Comparison of ENCODE assay signal across 23 mouse cellular contexts in genomic region chr3:68403343-68403742, GRCm38 (mm10).
DNase-seq lines count a peak whose midpoint lies in the region; ATAC-seq lines count a peak whose summit lies in the region.
"Had no signal": no experiment of that assay in that cellular context is flagged by ENCODE, and none has a peak within 500 bp of the region (broad histone marks: within the 10 kb centered on the region; RNA-seq: fewer than 3 reads in every experiment).

No protein-coding gene starts in this region.

- H3K9ac ChIP-seq in midbrain, embryonic 14.5 days (replicated peaks; ENCODE audit: low read length): no peak overlapping the region
- no peak overlapping the region for H3K9ac ChIP-seq in midbrain, embryonic 15.5 days
- H3K9ac ChIP-seq: heart, embryonic 15.5 days; limb, embryonic 13.5 days; liver, embryonic 12.5 days had no signal

- 54% methylated on average over 4 of the region's 4 CpGs for WGBS in midbrain, embryonic 14.5 days
- WGBS in midbrain, embryonic 10.5 days: 88% methylated on average over 4 of the region's 4 CpGs
- 60% methylated on average over 4 of the region's 4 CpGs for WGBS in midbrain, embryonic 15.5 days
- 85% methylated on average over 4 of the region's 4 CpGs for WGBS in limb, embryonic 10.5 days

- H3K27ac ChIP-seq in midbrain, embryonic 14.5 days (replicated peaks; ENCODE audit: low read depth, low read length): peak overlapping the region; percentile 58
- no peak overlapping the region for H3K27ac ChIP-seq in midbrain, embryonic 10.5 days (replicated peaks)
- H3K27ac ChIP-seq in midbrain, embryonic 15.5 days: peak overlapping the region; percentile 62
- H3K27ac ChIP-seq in limb, embryonic 10.5 days: no peak overlapping the region
- H3K27ac ChIP-seq: gastrocnemius, adult 2 months; heart, embryonic 15.5 days; limb, embryonic 13.5 days; liver, embryonic 12.5 days had no signal

- no peaks in the 10 kb centered on the region for H3K36me3 ChIP-seq in midbrain, embryonic 14.5 days (ENCODE audit: control insufficient read depth, insufficient read depth, low read length)
- H3K36me3 ChIP-seq in midbrain, embryonic 10.5 days: no peaks in the 10 kb centered on the region
- no peaks in the 10 kb centered on the region for H3K36me3 ChIP-seq in midbrain, embryonic 15.5 days (replicated peaks)
- no peaks in the 10 kb centered on the region for H3K36me3 ChIP-seq in limb, embryonic 10.5 days
- H3K36me3 ChIP-seq: G1E; heart, embryonic 15.5 days; limb, embryonic 13.5 days; liver, embryonic 12.5 days had no signal

- H3K4me2 ChIP-seq in midbrain, embryonic 14.5 days (ENCODE audit: low read length): no peak overlapping the region
- no peak overlapping the region for H3K4me2 ChIP-seq in midbrain, embryonic 15.5 days
- H3K4me2 ChIP-seq: heart, embryonic 15.5 days; limb, embryonic 13.5 days; liver, embryonic 12.5 days had no signal

- no peaks in the 10 kb centered on the region for H3K27me3 ChIP-seq in midbrain, embryonic 14.5 days (ENCODE audit: control insufficient read depth, insufficient read depth, low read length)
- H3K27me3 ChIP-seq in midbrain, embryonic 10.5 days (ENCODE audit: low read depth, poor library complexity, severe bottlenecking): no peaks in the 10 kb centered on the region
- no peaks in the 10 kb centered on the region for H3K27me3 ChIP-seq in midbrain, embryonic 15.5 days (replicated peaks)
- H3K27me3 ChIP-seq in limb, embryonic 10.5 days (ENCODE audit: low read depth, poor library complexity, severe bottlenecking): no peaks in the 10 kb centered on the region
- H3K27me3 ChIP-seq: CH12.LX; heart, embryonic 15.5 days; limb, embryonic 13.5 days; liver, embryonic 12.5 days had no signal

- DNase-seq in heart, adult 8-10 months (ENCODE audit: low spot score): peak; percentile 4
- DNase-seq in heart, postnatal 4 days: no peak
- no peak for DNase-seq in midbrain, embryonic 14.5 days
- DNase-seq in midbrain, embryonic 10.5 days (ENCODE audit: low spot score): no peak
- no peak for DNase-seq in limb, embryonic 10.5 days (ENCODE audit: low spot score)
- no peak for DNase-seq in layer of hippocampus, adult 18-20 months (ENCODE audit: low spot score in 2 of 2)
- DNase-seq: adrenal gland, adult 8-10 months; B cell, adult 2 months; gastrocnemius, adult 2 months; kidney, adult 9 months; kidney, postnatal 14 days; lung, adult 2 months; thymus, adult 18-20 months; thymus, postnatal 36 days had no signal

- peaks cover 27% of the 10 kb centered on the region for H3K4me1 ChIP-seq in midbrain, embryonic 14.5 days (ENCODE audit: control insufficient read depth, insufficient read depth, low read length)
- H3K4me1 ChIP-seq in midbrain, embryonic 10.5 days: peaks cover 23% of the 10 kb centered on the region
- peaks cover 26% of the 10 kb centered on the region for H3K4me1 ChIP-seq in midbrain, embryonic 15.5 days
- H3K4me1 ChIP-seq in limb, embryonic 10.5 days: peaks cover 10% of the 10 kb centered on the region
- H3K4me1 ChIP-seq: liver, embryonic 12.5 days had no signal

- H3K9me3 ChIP-seq in midbrain, embryonic 14.5 days (ENCODE audit: control insufficient read depth, low read length): no peaks in the 10 kb centered on the region
- H3K9me3 ChIP-seq in midbrain, embryonic 10.5 days (replicated peaks): no peaks in the 10 kb centered on the region
- H3K9me3 ChIP-seq in midbrain, embryonic 15.5 days: no peaks in the 10 kb centered on the region
- H3K9me3 ChIP-seq in limb, embryonic 10.5 days (replicated peaks): no peaks in the 10 kb centered on the region
- H3K9me3 ChIP-seq: heart, embryonic 15.5 days; limb, embryonic 13.5 days; liver, embryonic 12.5 days; megakaryocyte, embryonic 14.5 days had no signal

- no peak for ATAC-seq in midbrain, embryonic 14.5 days (ENCODE audit: low FRiP score, low TSS enrichment)
- ATAC-seq in midbrain, embryonic 15.5 days (replicated peaks): no peak
- ATAC-seq: activated CD4-positive, CD25-positive, alpha-beta regulatory T cell, adult 4 months; intestine, embryonic 16.5 days; liver, embryonic 12.5 days had no signal

- H3K4me3 ChIP-seq in midbrain, embryonic 14.5 days (replicated peaks; ENCODE audit: low read depth, low read length): no peak overlapping the region
- H3K4me3 ChIP-seq in midbrain, embryonic 10.5 days: no peak overlapping the region
- H3K4me3 ChIP-seq in midbrain, embryonic 15.5 days: no peak overlapping the region
- no peak overlapping the region for H3K4me3 ChIP-seq in limb, embryonic 10.5 days
- H3K4me3 ChIP-seq: gastrocnemius, adult 2 months; heart, embryonic 15.5 days; limb, embryonic 13.5 days; liver, embryonic 12.5 days; megakaryocyte, embryonic 14.5 days had no signal

Comparison
In these comparisons a context has a peak if more than half of its experiments do, and no peak if none do; other contexts are left out.
1. H3K27ac ChIP-seq: peak in midbrain, embryonic 14.5 days (single experiment) and midbrain, embryonic 15.5 days (single experiment); none in midbrain, embryonic 10.5 days (single experiment) and limb, embryonic 10.5 days (single experiment).